8 mouse cellular contexts compared by ENCODE assay signal in the genomic region with DNA sequence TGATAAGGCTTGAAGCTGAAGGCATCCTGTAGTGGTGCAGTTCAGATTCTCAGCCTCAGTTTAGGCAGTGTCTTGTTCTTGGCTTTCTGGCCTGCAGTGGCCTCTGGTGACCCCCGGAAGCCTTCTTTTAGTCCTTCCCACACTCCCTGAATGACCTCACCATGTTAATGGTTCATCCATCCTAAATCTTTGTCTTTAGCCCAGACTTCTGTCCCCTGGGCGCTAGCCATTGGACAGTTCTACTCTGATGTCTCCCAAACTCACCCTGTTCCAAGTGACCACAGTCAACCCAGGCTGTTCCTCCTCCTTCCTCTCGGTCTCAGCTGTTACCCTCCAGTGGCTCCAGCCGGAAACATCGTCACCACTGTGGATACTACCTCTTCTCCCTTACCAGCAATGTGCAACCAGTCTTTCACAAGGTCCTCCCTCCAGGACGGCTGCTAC. TPM values are rescaled to one million over a fixed set of nuclear protein-coding genes. Genes with fewer than 3 reads are reported as not detected.
DNase-seq lines count a peak whose midpoint lies in the region; ATAC-seq and TF ChIP-seq lines count a peak whose summit lies in the region.

No protein-coding gene starts in this region.

- H3K27me3 ChIP-seq in CH12.LX (replicated peaks) = no peaks in the 10 kb centered on the region
- peaks cover 6% of the 10 kb centered on the region; the same call in 1 of the 2 replicates for H3K27me3 ChIP-seq in embryonic facial prominence, embryonic 15.5 days
- H3K27me3 ChIP-seq in midbrain, embryonic 12.5 days = peaks cover 31% of the 10 kb centered on the region

- in situ Hi-C loops in CH12.LX (cut with MboI; ENCODE audit: low pct_ligation_motif_present, low pct_unique_long_range_greater_than_20kb, low sequenced_read_pairs) = no loop called here

- H3K27ac ChIP-seq in CH12.LX (ENCODE audit: insufficient read depth, low read depth) = peak overlapping the region; percentile 35; the same call in 1 of the 2 replicates
- peak overlapping the region; percentile 79 for H3K27ac ChIP-seq in embryonic facial prominence, embryonic 15.5 days (replicated peaks)
- peak overlapping the region; percentile 69 for H3K27ac ChIP-seq in midbrain, embryonic 12.5 days (replicated peaks)

- intact Hi-C loops in heart, postnatal 10 days (cut with DNase I) = loop anchor here (5.0 kb wide), 1 partner anchor 78 kb away; the partner anchor contains the start of genes Ehbp1l1 and Fam89b

- TF ChIP-seq POLR2A in CH12.LX (IDR thresholded peaks at IDR 0.05; ENCODE audit: low read depth, low read length) = no peak

- H3K4me3 ChIP-seq in CH12.LX (replicated peaks in 1 of 3; ENCODE audit: low read depth in 2 of 3, low read length in 2 of 3, poor library complexity in 1 of 3) = no peak overlapping the region
- H3K4me3 ChIP-seq in embryonic facial prominence, embryonic 15.5 days (replicated peaks) = peak overlapping the region; percentile 31
- no peak overlapping the region; the same call in 1 of the 2 replicates for H3K4me3 ChIP-seq in midbrain, embryonic 12.5 days

- no peak for TF ChIP-seq EP300 in CH12.LX (IDR thresholded peaks at IDR 0.05; ENCODE audit: low read length)

- peaks cover 9 to 23% of the 10 kb centered on the region in 2 experiments for H3K4me1 ChIP-seq in CH12.LX (ENCODE audit: control insufficient read depth in 1 of 2, insufficient read depth in 2 of 2)
- H3K4me1 ChIP-seq in embryonic facial prominence, embryonic 15.5 days = peaks cover 22% of the 10 kb centered on the region
- H3K4me1 ChIP-seq in midbrain, embryonic 12.5 days = peaks cover 19% of the 10 kb centered on the region

- WGBS in embryonic facial prominence, embryonic 15.5 days = 61% methylated on average over 6 of the region's 6 CpGs
- 74% methylated on average over 6 of the region's 6 CpGs for WGBS in midbrain, embryonic 12.5 days

- TF ChIP-seq RAD21 in CH12.LX (IDR thresholded peaks at IDR 0.05; ENCODE audit: low read depth, low read length) = no peak

- TF ChIP-seq CTCF in CH12.LX (conservative IDR thresholded peaks at IDR 0.05 in 1 of 2, IDR thresholded peaks at IDR 0.05 in 1 of 2; ENCODE audit: low read depth in 2 of 2, low read length in 2 of 2) = no peak

- H3K4me2 ChIP-seq in CH12.LX (ENCODE audit: insufficient read depth, low read depth, poor library complexity, severe bottlenecking) = peak overlapping the region; percentile 42
- H3K4me2 ChIP-seq in embryonic facial prominence, embryonic 15.5 days (replicated peaks) = peak overlapping the region; percentile 58
- H3K4me2 ChIP-seq in midbrain, embryonic 12.5 days (replicated peaks) = peak overlapping the region; percentile 61

- no peak overlapping the region for H3K9ac ChIP-seq in CH12.LX (ENCODE audit: insufficient read depth, low read depth)
- 0 out of 2 replicates have a peak overlapping the region, but pooled peaks have one; percentile 1 for H3K9ac ChIP-seq in embryonic facial prominence, embryonic 15.5 days
- H3K9ac ChIP-seq in midbrain, embryonic 12.5 days (replicated peaks) = peak overlapping the region; percentile 48

- H3K36me3 ChIP-seq in CH12.LX (replicated peaks in 1 of 2; ENCODE audit: control insufficient read depth in 1 of 2, insufficient read depth in 1 of 2, low read length in 1 of 2) = peaks cover 65 to 86% of the 10 kb centered on the region in 2 experiments
- peaks cover 59% of the 10 kb centered on the region for H3K36me3 ChIP-seq in embryonic facial prominence, embryonic 15.5 days
- H3K36me3 ChIP-seq in midbrain, embryonic 12.5 days = peaks cover 42% of the 10 kb centered on the region

- H3K9me3 ChIP-seq in CH12.LX (replicated peaks; ENCODE audit: low read length) = peaks cover 4% of the 10 kb centered on the region
- no peaks in the 10 kb centered on the region for H3K9me3 ChIP-seq in embryonic facial prominence, embryonic 15.5 days (replicated peaks)
- H3K9me3 ChIP-seq in midbrain, embryonic 12.5 days = no peaks in the 10 kb centered on the region

- H3K79me2 ChIP-seq in CH12.LX (replicated peaks; ENCODE audit: control insufficient read depth, extremely low read depth, insufficient read depth, poor library complexity, severe bottlenecking) = no peaks in the 10 kb centered on the region

- dilution Hi-C loops in CH12.LX (cut with MboI; ENCODE audit: extremely low pct_ligation_motif_present, extremely low pct_unique_long_range_greater_than_20kb, low sequenced_read_pairs) = no loop called here

- no peak for ATAC-seq in embryonic facial prominence, embryonic 15.5 days (ENCODE audit: insufficient number of reproducible peaks, low FRiP score, low TSS enrichment, low read depth)
- ATAC-seq in midbrain, embryonic 12.5 days (ENCODE audit: low FRiP score, low read depth) = peak; percentile 9; the same call in 1 of the 2 replicates

- DNase-seq in CH12.LX (ENCODE audit: extremely low read depth) (no peak), MN1 (ENCODE audit: low spot score) (no peak)
- DNase-seq in heart, postnatal 10 days = peak; percentile 77 to 78
- DNase-seq in kidney, postnatal 4 days = peak; percentile 46 to 58
- no peak for DNase-seq in cerebellum, postnatal 36 days
- DNase-seq in layer of hippocampus, adult 9-10 months (ENCODE audit: low spot score) = no peak

TF ChIP-seq in CH12.LX, 34 proteins besides CTCF, POLR2A, EP300 and RAD21:
- TF ChIP-seq HCFC1 (IDR thresholded peaks at IDR 0.05; ENCODE audit: low read depth, low read length) (no peak), CHD2 (IDR thresholded peaks at IDR 0.05; ENCODE audit: low read length) (peak; percentile 44; the same call in 1 of the 2 replicates)
TF ChIP-seq in CH12.LX: peak in this region for 1.

RNA-seq across cellular contexts. Expression of gene Rela, which starts 12.0 kb away (rescaled TPM):
- total RNA-seq in CH12.LX (2012; rRNA removed) = 21.0 and 22.1 TPM in 2 replicates
- total RNA-seq in CH12.LX (2014; rRNA removed) = 11.1 and 12.1 TPM in 2 replicates
- polyA plus RNA-seq in CH12.LX (2012; ENCODE audit: insufficient read length, low read depth) = 43.8 and 51.9 TPM in 2 replicates
- polyA plus RNA-seq in embryonic facial prominence, embryonic 15.5 days (2015; fragmentation: Nextera tagmentation; extraction: Ambion mirVana) = 61.4 and 62.4 TPM in 2 replicates
- total RNA-seq in heart, postnatal 10 days (2021) = 10 to 100 TPM; 32.6 to 38.2 TPM
- 34.2 and 37.6 TPM in 2 replicates for polyA plus RNA-seq in midbrain, embryonic 12.5 days (2016; fragmentation: Nextera tagmentation; extraction: Ambion mirVana)

RNA-seq across cellular contexts. Expression of gene Sipa1, which starts 14.2 kb away (rescaled TPM):
- 48.9 and 51.1 TPM in 2 replicates for total RNA-seq in CH12.LX (2012; rRNA removed)
- 17.6 and 18.8 TPM in 2 replicates for total RNA-seq in CH12.LX (2014; rRNA removed)
- polyA plus RNA-seq in CH12.LX (2012; ENCODE audit: insufficient read length, low read depth) = 47.6 and 54.6 TPM in 2 replicates
- 29.4 and 30.4 TPM in 2 replicates for polyA plus RNA-seq in embryonic facial prominence, embryonic 15.5 days (2015; fragmentation: Nextera tagmentation; extraction: Ambion mirVana)
- total RNA-seq in heart, postnatal 10 days (2021) = 10 to 100 TPM; 44.2 to 49.6 TPM
- 18.8 and 20.6 TPM in 2 replicates for polyA plus RNA-seq in midbrain, embryonic 12.5 days (2016; fragmentation: Nextera tagmentation; extraction: Ambion mirVana)

RNA-seq across cellular contexts. Expression of gene Map3k11, which starts 39.2 kb away (rescaled TPM):
- total RNA-seq in CH12.LX (2012; rRNA removed) (16.0 and 17.6 TPM in 2 replicates), CH12.LX (2014; rRNA removed) (4.8 and 6.0 TPM in 2 replicates)
- 13.5 and 14.2 TPM in 2 replicates for polyA plus RNA-seq in CH12.LX (2012; ENCODE audit: insufficient read length, low read depth)
- 27.1 and 30.0 TPM in 2 replicates for polyA plus RNA-seq in embryonic facial prominence, embryonic 15.5 days (2015; fragmentation: Nextera tagmentation; extraction: Ambion mirVana)
- 10 to 100 TPM; 41.3 to 47.8 TPM for total RNA-seq in heart, postnatal 10 days (2021)
- polyA plus RNA-seq in midbrain, embryonic 12.5 days (2016; fragmentation: Nextera tagmentation; extraction: Ambion mirVana) = 25.4 and 26.2 TPM in 2 replicates

RNA-seq across cellular contexts. Expression of gene Kat5, which starts 39.3 kb away (rescaled TPM):
- total RNA-seq in CH12.LX (2012; rRNA removed) = 44.9 and 46.5 TPM in 2 replicates
- total RNA-seq in CH12.LX (2014; rRNA removed) = 75.4 and 106 TPM in 2 replicates
- 50.1 and 62.8 TPM in 2 replicates for polyA plus RNA-seq in CH12.LX (2012; ENCODE audit: insufficient read length, low read depth)
- 49.4 and 52.3 TPM in 2 replicates for polyA plus RNA-seq in embryonic facial prominence, embryonic 15.5 days (2015; fragmentation: Nextera tagmentation; extraction: Ambion mirVana)
- 10 to 100 TPM; 34.2 to 43.5 TPM for total RNA-seq in heart, postnatal 10 days (2021)
- polyA plus RNA-seq in midbrain, embryonic 12.5 days (2016; fragmentation: Nextera tagmentation; extraction: Ambion mirVana) = 80.4 and 81.6 TPM in 2 replicates

RNA-seq across cellular contexts. Expression of gene Pcnx3, which starts 39.4 kb away (rescaled TPM):
- total RNA-seq in CH12.LX (2012; rRNA removed) (27.2 and 28.6 TPM in 2 replicates), CH12.LX (2014; rRNA removed) (5.1 and 7.1 TPM in 2 replicates)
- polyA plus RNA-seq in CH12.LX (2012; ENCODE audit: insufficient read length, low read depth) = 28.3 and 34.5 TPM in 2 replicates
- polyA plus RNA-seq in embryonic facial prominence, embryonic 15.5 days (2015; fragmentation: Nextera tagmentation; extraction: Ambion mirVana) = 24.6 and 26.6 TPM in 2 replicates
- 10 to 100 TPM; 34.7 to 37.9 TPM for total RNA-seq in heart, postnatal 10 days (2021)
- polyA plus RNA-seq in midbrain, embryonic 12.5 days (2016; fragmentation: Nextera tagmentation; extraction: Ambion mirVana) = 34.1 and 37.4 TPM in 2 replicates

Comparison
In these comparisons a context has a peak if more than half of its experiments do, and no peak if none do; other contexts are left out.
1. DNase-seq: peak in heart, postnatal 10 days (2 of 2) and kidney, postnatal 4 days (2 of 2); none in CH12.LX (single experiment), cerebellum, postnatal 36 days (0 of 2), layer of hippocampus, adult 9-10 months (single experiment) and MN1 (single experiment).
2. Peak in every context shown above with its lines, with median percentiles within 50 percentile points of each other: H3K27ac ChIP-seq and H3K4me2 ChIP-seq.